Mouse (Mus musculus) splenic B cell, adult 2 months (primary cell): Measurements from ENCODE around the gene Arap1.
A peak's percentile ranks its signal among the peaks of the same experiment; 100 is the strongest.

Experiments
- DNase-seq: peaks from one replicate; pipeline ENCODE4 v3.0.0-alpha.2; 2011; ENCODE audit warnings: low read depth, low spot score
- H3K27me3 ChIP-seq: 2 replicates; pipeline ENCODE4 v1.6.1; 2012; ENCODE audit warnings: mild to moderate bottlenecking, low read length, moderate library complexity, mixed read lengths; ENCODE audit not compliant: control insufficient read depth, poor library complexity, insufficient read depth, severe bottlenecking
- H3K36me3 ChIP-seq: 2 replicates; pipeline ENCODE4 v1.6.1; 2012; ENCODE audit warnings: mild to moderate bottlenecking, low read length, moderate library complexity, mixed read lengths; ENCODE audit not compliant: control insufficient read depth, poor library complexity, insufficient read depth, severe bottlenecking

Gene Arap1

GRCm38 (mm10) chr7:101335228-101335627 is 12.6 kb upstream of the Arap1 start:
- H3K36me3 ChIP-seq, result no peaks in the 10 kb centered on the region

DNA sequence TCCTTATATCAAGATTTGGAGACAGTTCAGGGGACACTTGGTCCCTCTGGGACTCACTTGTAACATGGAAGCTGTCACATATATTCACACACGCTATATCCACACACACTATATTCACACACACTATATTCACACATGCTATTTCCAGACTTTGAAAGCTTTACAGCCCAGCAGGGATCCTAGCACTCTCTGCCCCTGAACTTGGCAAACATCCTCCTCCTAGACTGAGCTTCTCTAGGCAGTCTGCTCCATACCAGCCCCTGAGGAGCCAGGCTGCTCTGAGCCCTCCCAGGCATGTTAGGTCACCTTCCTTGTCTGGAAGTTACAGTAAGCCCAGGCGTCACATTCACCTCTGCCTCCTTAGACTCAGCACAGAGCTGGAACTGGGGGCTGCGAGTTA is 11.2 kb upstream of the Arap1 start:
- H3K27me3 ChIP-seq, result no peaks in the 10 kb centered on the region
- no peak for DNase-seq
- H3K36me3 ChIP-seq, result no peaks in the 10 kb centered on the region

More at GRCm38 (mm10) chr7:101335228-101335627, 12.6 kb upstream of the Arap1 start:
- no peaks in the 10 kb centered on the region for H3K27me3 ChIP-seq
- no peak for DNase-seq

GRCm38 (mm10) chr7:101337401-101337800 is 10.5 kb upstream of the Arap1 start:
- Histone ChIP-seq H3K27me3 (no peaks in the 10 kb centered on the region), H3K36me3 (no peaks in the 10 kb centered on the region)
- no peak for DNase-seq

DNA sequence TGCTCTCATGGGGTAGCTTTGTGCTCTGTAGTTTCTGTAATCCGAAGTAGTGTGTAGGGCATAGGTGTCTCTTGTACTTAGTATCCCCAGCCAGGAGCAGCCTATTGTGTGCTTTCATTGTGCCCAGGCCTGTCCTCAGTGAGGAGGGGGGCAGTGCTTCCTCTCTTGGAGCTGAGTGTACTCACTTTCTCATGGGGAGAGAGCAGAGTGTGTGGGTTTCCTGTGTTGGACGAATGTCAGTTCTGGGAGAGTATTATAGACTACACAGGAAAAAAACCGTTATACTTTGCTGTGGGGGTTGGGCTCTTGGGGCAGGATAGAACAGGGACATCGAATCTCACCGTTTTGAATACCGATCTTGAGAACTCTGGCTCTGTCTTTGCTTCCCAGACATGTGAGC is 6.5 kb upstream of the Arap1 start:
- H3K27me3 ChIP-seq, result no peaks in the 10 kb centered on the region
- no peak for DNase-seq
- H3K36me3 ChIP-seq, result no peaks in the 10 kb centered on the region; the same call in 1 of the 2 replicates

DNA sequence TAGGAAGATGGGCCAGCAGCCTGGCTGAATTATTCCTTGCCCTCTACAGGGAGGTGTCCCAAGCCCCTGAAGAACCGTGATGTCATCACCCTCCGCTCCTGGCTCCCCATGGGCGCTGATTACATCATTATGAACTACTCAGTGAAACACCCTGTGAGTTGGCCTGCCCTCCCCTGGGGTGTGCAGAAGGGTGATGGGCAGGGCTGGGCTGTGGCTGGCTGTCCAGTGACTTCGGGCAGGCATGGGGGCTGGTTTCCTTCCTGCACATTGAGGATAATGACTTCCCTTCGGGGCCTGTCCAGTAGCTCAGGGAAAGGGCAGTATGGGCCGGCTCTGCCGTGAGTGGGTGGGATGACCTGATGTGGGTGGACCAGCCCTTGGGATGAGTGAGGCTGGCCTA is 4.7 kb upstream of the Arap1 start:
- H3K27me3 ChIP-seq, result no peaks in the 10 kb centered on the region
- DNase-seq, result no peak

GRCm38 (mm10) chr7:101344892-101345291 is 3.0 kb upstream of the Arap1 start:
- H3K36me3 ChIP-seq, result peaks cover 1% of the 10 kb centered on the region
- H3K27me3 ChIP-seq, result no peaks in the 10 kb centered on the region
- DNase-seq, result no peak

More for the DNA sequence above, 4.7 kb upstream of the Arap1 start:
- H3K36me3 ChIP-seq, result no peaks in the 10 kb centered on the region; the same call in 1 of the 2 replicates

DNA sequence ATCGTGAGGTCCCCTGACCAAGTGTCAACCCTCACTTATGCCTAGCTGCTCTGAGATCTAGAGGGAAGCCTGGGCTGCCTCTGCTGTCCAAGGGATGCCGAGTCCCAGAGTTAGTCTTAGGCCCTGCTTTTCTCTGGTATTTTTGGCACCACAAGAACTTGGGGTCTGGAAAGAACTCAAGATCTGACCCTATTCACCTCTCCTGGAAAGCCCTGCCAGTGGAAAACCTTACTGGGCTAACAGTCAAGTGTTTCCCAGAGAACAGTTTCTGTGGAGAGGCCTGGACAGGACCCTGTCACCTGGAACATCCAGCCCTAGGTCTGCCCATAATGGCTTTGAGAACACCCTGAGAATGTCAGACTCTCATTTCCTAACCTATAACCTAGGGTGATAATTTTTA is 876 bp upstream of the Arap1 start:
- Histone ChIP-seq H3K36me3 (peaks cover 6% of the 10 kb centered on the region), H3K27me3 (no peaks in the 10 kb centered on the region)
- DNase-seq, result no peak

GRCm38 (mm10) chr7:101348312-101348711 is 445 bp downstream of the Arap1 start:
- Histone ChIP-seq H3K36me3 (peaks cover 6% of the 10 kb centered on the region), H3K27me3 (no peaks in the 10 kb centered on the region)
- DNase-seq, result peak; percentile 25

GRCm38 (mm10) chr7:101349861-101350260 is 2.0 kb downstream of the Arap1 start:
- Histone ChIP-seq H3K36me3 (peaks cover 6% of the 10 kb centered on the region), H3K27me3 (no peaks in the 10 kb centered on the region)
- DNase-seq, result no peak

GRCm38 (mm10) chr7:101352404-101352803 is 4.5 kb downstream of the Arap1 start:
- no peaks in the 10 kb centered on the region for H3K27me3 ChIP-seq
- DNase-seq, result peak; percentile 51
- peaks cover 6% of the 10 kb centered on the region for H3K36me3 ChIP-seq

GRCm38 (mm10) chr7:101354423-101354822 is 6.6 kb downstream of the Arap1 start:
- DNase-seq, result peak; percentile 76
- peaks cover 6% of the 10 kb centered on the region for H3K36me3 ChIP-seq

DNA sequence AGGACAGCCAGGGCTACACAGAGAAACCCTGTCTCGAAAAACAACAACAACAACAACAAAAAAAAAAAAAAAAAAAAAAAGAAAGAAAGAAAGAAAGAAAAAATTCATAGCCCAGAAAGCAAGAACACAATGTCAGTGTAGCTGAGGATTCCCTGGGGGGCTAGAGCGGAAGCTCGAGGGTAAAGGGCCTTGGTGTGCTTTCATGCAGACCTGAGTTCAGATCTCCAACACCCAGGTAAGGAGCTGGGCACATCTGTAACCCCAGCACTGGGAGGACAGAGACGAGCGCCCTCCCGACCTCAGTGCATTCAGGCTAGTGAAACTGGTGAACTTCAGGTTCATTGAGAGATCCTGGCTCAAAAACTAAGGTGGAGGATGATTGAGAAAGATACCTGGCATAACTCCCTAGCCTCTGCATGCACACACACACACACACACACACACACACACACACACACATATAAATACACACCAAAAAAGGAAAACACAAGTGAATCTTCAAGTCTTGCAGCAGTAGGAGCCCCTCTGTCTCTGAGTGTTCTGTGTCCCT is 7.8 kb downstream of the Arap1 start:
- Histone ChIP-seq H3K27me3 (no peaks in the 10 kb centered on the region), H3K36me3 (peaks cover 3% of the 10 kb centered on the region)
- DNase-seq, result peak; percentile 57

More at GRCm38 (mm10) chr7:101354423-101354822, 6.6 kb downstream of the Arap1 start:
- H3K27me3 ChIP-seq, result no peaks in the 10 kb centered on the region

GRCm38 (mm10) chr7:101356868-101357267 is 9.0 kb downstream of the Arap1 start:
- DNase-seq, result peak; percentile 40
- Histone ChIP-seq H3K27me3 (no peaks in the 10 kb centered on the region), H3K36me3 (no peaks in the 10 kb centered on the region; the same call in none of the 2 replicates)

DNA sequence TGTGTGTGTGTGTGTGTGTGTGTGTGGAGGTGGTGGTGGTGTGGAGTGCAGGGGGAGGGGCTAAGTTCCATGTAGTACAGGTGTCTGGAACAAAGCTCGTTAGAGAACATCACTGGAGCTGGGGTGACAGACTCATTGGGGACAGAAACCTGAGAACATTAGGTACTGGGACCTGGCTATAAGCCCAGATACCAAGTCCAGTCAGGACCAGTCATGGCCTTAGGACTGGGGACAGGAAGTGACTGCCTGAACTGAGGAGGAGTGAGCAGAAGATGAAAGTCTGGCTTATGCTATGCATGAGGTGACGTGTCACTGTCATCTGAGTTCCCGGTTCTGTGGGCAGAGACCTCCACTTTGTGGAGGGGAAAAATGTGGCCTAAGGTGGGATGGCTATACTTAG is 12.5 kb downstream of the Arap1 start:
- peaks cover 2% of the 10 kb centered on the region; the same call in 1 of the 2 replicates for H3K36me3 ChIP-seq
- H3K27me3 ChIP-seq, result no peaks in the 10 kb centered on the region
- peak; percentile 54 for DNase-seq

- peak; percentile 55 for DNase-seq
- Histone ChIP-seq H3K36me3 (peaks cover 2% of the 10 kb centered on the region; the same call in 1 of the 2 replicates), H3K27me3 (no peaks in the 10 kb centered on the region)
Observed at GRCm38 (mm10) chr7:101361021-101361420, 13.2 kb downstream of the Arap1 start.

GRCm38 (mm10) chr7:101361767-101362166 is 13.9 kb downstream of the Arap1 start:
- H3K27me3 ChIP-seq, result no peaks in the 10 kb centered on the region
- DNase-seq, result peak; percentile 56
- H3K36me3 ChIP-seq, result peaks cover 2% of the 10 kb centered on the region; the same call in 1 of the 2 replicates
